Mouse (Mus musculus) frontal cortex, postnatal 14 days (tissue): ENCODE measurements around the gene Ppard.

Experiments
- DNase-seq, 2 experiments: peaks; one replicate each; pipeline ENCODE4 v3.0.0; 2022; ENCODE audit warnings: low spot score in 2 of 2

Ppard gene

GRCm38 (mm10) chr17:28254804-28255203 lies 22.3 kb downstream of the Ppard start:
- DNase-seq, result no peak

- DNase-seq, result no peak
These were observed 23.2 kb downstream of the Ppard start for GRCm38 (mm10) chr17:28255651-28256050.

GRCm38 (mm10) chr17:28256651-28257328 lies 24.3 kb downstream of the Ppard start:
- DNase-seq, result no peak

GRCm38 (mm10) chr17:28258325-28258724 lies 25.8 kb downstream of the Ppard start:
- no peak for DNase-seq

GRCm38 (mm10) chr17:28259890-28260542 lies 27.5 kb downstream of the Ppard start:
- no peak for DNase-seq

GRCm38 (mm10) chr17:28260543-28260909 lies 28.0 kb downstream of the Ppard start:
- DNase-seq, result no peak

GRCm38 (mm10) chr17:28261795-28262194 lies 29.3 kb downstream of the Ppard start:
- DNase-seq, result no peak

- no peak for DNase-seq
These were observed 30.8 kb downstream of the Ppard start for GRCm38 (mm10) chr17:28263181-28263894.

- no peak for DNase-seq
These were observed 34.8 kb downstream of the Ppard start for GRCm38 (mm10) chr17:28267251-28267650.

GRCm38 (mm10) chr17:28270165-28270564 lies 37.7 kb downstream of the Ppard start:
- DNase-seq, result no peak

- DNase-seq, result no peak
These were observed 39.2 kb downstream of the Ppard start for GRCm38 (mm10) chr17:28271537-28272266.

- no peak for DNase-seq
These were observed 39.8 kb downstream of the Ppard start for GRCm38 (mm10) chr17:28272281-28272680.

- DNase-seq, result no peak
These were observed 40.3 kb downstream of the Ppard start for GRCm38 (mm10) chr17:28272837-28273236.

- DNase-seq, result no peak
These were observed 42.2 kb downstream of the Ppard start for GRCm38 (mm10) chr17:28274739-28275138.

- DNase-seq, result no peak
These were observed 44.7 kb downstream of the Ppard start for GRCm38 (mm10) chr17:28277226-28277625.

GRCm38 (mm10) chr17:28277721-28278120 lies 45.2 kb downstream of the Ppard start:
- no peak for DNase-seq

GRCm38 (mm10) chr17:28278156-28278555 lies 45.7 kb downstream of the Ppard start:
- DNase-seq, result no peak

GRCm38 (mm10) chr17:28279236-28279635 lies 46.7 kb downstream of the Ppard start:
- no peak for DNase-seq

- DNase-seq, result no peak
These were observed 47.4 kb downstream of the Ppard start for GRCm38 (mm10) chr17:28279780-28280422.

GRCm38 (mm10) chr17:28280423-28280800 lies 47.9 kb downstream of the Ppard start:
- DNase-seq, result no peak

- no peak for DNase-seq
These were observed 48.4 kb downstream of the Ppard start for GRCm38 (mm10) chr17:28280831-28281377.
